Comparison of ENCODE assay signal across 9 mouse cellular contexts in genomic region chr15:99440816-99441457, GRCm38 (mm10). TPM values are rescaled to one million over a fixed set of nuclear protein-coding genes. Genes with fewer than 3 reads are reported as not detected.
A peak's percentile ranks its signal among the peaks of the same experiment; 100 is the strongest.
DNase-seq lines count a peak whose midpoint lies in the region; ATAC-seq and TF ChIP-seq lines count a peak whose summit lies in the region.
"Had no signal": no experiment of that assay in that cellular context is flagged by ENCODE, and none has a peak within 500 bp of the region (broad histone marks: within the 10 kb centered on the region; RNA-seq: fewer than 3 reads in every experiment).

No protein-coding gene starts in this region.

- H3K4me1 ChIP-seq in lung, adult 2 months (ENCODE audit: control insufficient read depth, insufficient read depth, low read length): no peaks in the 10 kb centered on the region; the same call in 1 of the 2 replicates
- peaks cover 18 to 34% of the 10 kb centered on the region in 2 experiments for H3K4me1 ChIP-seq in heart, embryonic 14.5 days (ENCODE audit: control insufficient read depth in 2 of 2, insufficient read depth in 2 of 2, low read length in 2 of 2)
- peaks cover 62% of the 10 kb centered on the region for H3K4me1 ChIP-seq in limb, embryonic 13.5 days
- H3K4me1 ChIP-seq in stomach, postnatal 0 days (replicated peaks; ENCODE audit: control insufficient read depth, insufficient read depth): peaks cover 3% of the 10 kb centered on the region

- no peak overlapping the region for H3K4me3 ChIP-seq in lung, adult 2 months (replicated peaks; ENCODE audit: extremely low read depth, low read depth, low read length)
- H3K4me3 ChIP-seq in heart, embryonic 14.5 days (ENCODE audit: control insufficient read depth in 1 of 2, insufficient read depth in 1 of 2, low read depth in 1 of 2, low read length in 2 of 2): no peak overlapping the region
- H3K4me3 ChIP-seq in limb, embryonic 13.5 days: no peak overlapping the region
- H3K4me3 ChIP-seq in stomach, postnatal 0 days (ENCODE audit: low read depth, low read length): no peak overlapping the region

- WGBS in lung, adult 2 months: 38% methylated on average over 8 of the region's 8 CpGs
- 52% methylated on average over 8 of the region's 8 CpGs for WGBS in heart, embryonic 14.5 days
- 44% methylated on average over 8 of the region's 8 CpGs for WGBS in limb, embryonic 13.5 days
- 23% methylated on average over 8 of the region's 8 CpGs for WGBS in stomach, postnatal 0 days

- H3K4me2 ChIP-seq in heart, embryonic 14.5 days (ENCODE audit: low read length): peak overlapping the region; percentile 34
- H3K4me2 ChIP-seq in limb, embryonic 13.5 days (replicated peaks): peak overlapping the region; percentile 35
- H3K4me2 ChIP-seq in stomach, postnatal 0 days (replicated peaks; ENCODE audit: low read depth): no peak overlapping the region; the same call in 1 of the 2 replicates

- no peak for TF ChIP-seq CTCF in lung, adult 2 months (IDR thresholded peaks at IDR 0.05; ENCODE audit: insufficient read depth, low read length)
- TF ChIP-seq CTCF in stomach, postnatal 0 days (IDR thresholded peaks at IDR 0.05; ENCODE audit: low read depth): no peak

- no peak for TF ChIP-seq EP300 in stomach, postnatal 0 days (optimal IDR thresholded peaks at IDR 0.05)

- no peak for ATAC-seq in heart, embryonic 14.5 days (ENCODE audit: insufficient number of reproducible peaks, insufficient read depth, low FRiP score, low read depth)
- ATAC-seq in limb, embryonic 13.5 days (ENCODE audit: low FRiP score, low read depth): peak; percentile 66; the same call in 1 of the 2 replicates
- no peak for ATAC-seq in stomach, postnatal 0 days (ENCODE audit: low FRiP score, low TSS enrichment)
- ATAC-seq in erythroid progenitor cell, adult 5-6 weeks (replicated peaks; ENCODE audit: low FRiP score, poor library complexity, severe bottlenecking): no peak
- ATAC-seq: Patski had no signal

- 0 out of 2 replicates have a peak overlapping the region, but pooled peaks have one; percentile 30 for H3K9ac ChIP-seq in heart, embryonic 14.5 days (ENCODE audit: low read length)
- H3K9ac ChIP-seq in limb, embryonic 13.5 days: peak overlapping the region; percentile 21; the same call in 1 of the 2 replicates
- H3K9ac ChIP-seq in stomach, postnatal 0 days (ENCODE audit: low read length): no peak overlapping the region
- H3K9ac ChIP-seq: liver, embryonic 14.5 days had no signal

- no peaks in the 10 kb centered on the region for H3K27me3 ChIP-seq in heart, embryonic 14.5 days (ENCODE audit: control insufficient read depth, insufficient read depth, low read length)
- H3K27me3 ChIP-seq in limb, embryonic 13.5 days: no peaks in the 10 kb centered on the region
- no peaks in the 10 kb centered on the region for H3K27me3 ChIP-seq in stomach, postnatal 0 days (ENCODE audit: control insufficient read depth, insufficient read depth, low read length)
- H3K27me3 ChIP-seq: Patski had no signal

- peak; percentile 51 for DNase-seq in lung, postnatal 10 days
- DNase-seq in lung, adult 2 months: no peak
- no peak for DNase-seq in stomach, postnatal 0 days (ENCODE audit: low spot score)
- DNase-seq in cerebellum, postnatal 14 days: no peak

- H3K36me3 ChIP-seq in heart, embryonic 14.5 days (ENCODE audit: control insufficient read depth, insufficient read depth, low read length): peaks cover 34% of the 10 kb centered on the region
- peaks cover 41% of the 10 kb centered on the region for H3K36me3 ChIP-seq in limb, embryonic 13.5 days
- no peaks in the 10 kb centered on the region for H3K36me3 ChIP-seq in stomach, postnatal 0 days (ENCODE audit: control insufficient read depth, insufficient read depth, low read length)

- no peak for TF ChIP-seq POLR2A in lung, adult 2 months (IDR thresholded peaks at IDR 0.05; ENCODE audit: borderline replicate concordance, extremely low read depth, low read depth, low read length)

- no peaks in the 10 kb centered on the region for H3K9me3 ChIP-seq in heart, embryonic 14.5 days (ENCODE audit: control insufficient read depth, low read length)
- H3K9me3 ChIP-seq in limb, embryonic 13.5 days: no peaks in the 10 kb centered on the region
- no peaks in the 10 kb centered on the region for H3K9me3 ChIP-seq in stomach, postnatal 0 days (ENCODE audit: control insufficient read depth, low read length)

- H3K27ac ChIP-seq in heart, embryonic 14.5 days (replicated peaks in 1 of 2; ENCODE audit: control insufficient read depth in 1 of 2, insufficient read depth in 1 of 2, low read depth in 2 of 2, low read length in 2 of 2): peak overlapping the region; percentile 74 to 86
- peak overlapping the region; percentile 84 for H3K27ac ChIP-seq in limb, embryonic 13.5 days
- H3K27ac ChIP-seq in stomach, postnatal 0 days (replicated peaks): peak overlapping the region; percentile 67
- H3K27ac ChIP-seq: liver, embryonic 14.5 days had no signal

RNA-seq across cellular contexts. Expression of gene Nckap5l, which starts 16.6 kb away (rescaled TPM):
- 13.0 and 13.4 TPM in 2 replicates for polyA plus RNA-seq in lung, adult 2 months (2012; rRNA removed)
- 7.5 and 9.2 TPM in 2 replicates for polyA plus RNA-seq in heart, embryonic 14.5 days (2014; fragmentation: Nextera tagmentation; extraction: Ambion mirVana)
- 14.0 and 14.1 TPM in 2 replicates for polyA plus RNA-seq in limb, embryonic 13.5 days (2015; fragmentation: Nextera tagmentation; extraction: Ambion mirVana)
- polyA plus RNA-seq in stomach, postnatal 0 days (2015; fragmentation: Nextera tagmentation; extraction: Ambion mirVana): 2.1 and 2.4 TPM in 2 replicates
- total RNA-seq in erythroid progenitor cell, adult 5-6 weeks (2015; ENCODE audit: low replicate concordance): 0.84 TPM in 1 of 2 replicates, not detected in the other
- not detected in 2 replicates for total RNA-seq in erythroid progenitor cell, adult 5-6 weeks (2017; ENCODE audit: low replicate concordance)

RNA-seq across cellular contexts. Expression of gene Bcdin3d, which starts 33.6 kb away (rescaled TPM):
- polyA plus RNA-seq in lung, adult 2 months (2012; rRNA removed): 5.0 and 5.2 TPM in 2 replicates
- polyA plus RNA-seq in heart, embryonic 14.5 days (2014; fragmentation: Nextera tagmentation; extraction: Ambion mirVana): 11.8 and 12.5 TPM in 2 replicates
- polyA plus RNA-seq in limb, embryonic 13.5 days (2015; fragmentation: Nextera tagmentation; extraction: Ambion mirVana): 17.0 and 19.7 TPM in 2 replicates
- polyA plus RNA-seq in stomach, postnatal 0 days (2015; fragmentation: Nextera tagmentation; extraction: Ambion mirVana): 9.3 and 10.4 TPM in 2 replicates
- 1.3 and 1.4 TPM in 2 replicates for total RNA-seq in erythroid progenitor cell, adult 5-6 weeks (2015; ENCODE audit: low replicate concordance)
- 0.51 and 1.3 TPM in 2 replicates for total RNA-seq in erythroid progenitor cell, adult 5-6 weeks (2017; ENCODE audit: low replicate concordance)

RNA-seq across cellular contexts. Expression of gene Tmbim6, which starts 48.3 kb away (rescaled TPM):
- polyA plus RNA-seq in lung, adult 2 months (2012; rRNA removed): 1,026 and 1,059 TPM in 2 replicates
- 235 and 239 TPM in 2 replicates for polyA plus RNA-seq in heart, embryonic 14.5 days (2014; fragmentation: Nextera tagmentation; extraction: Ambion mirVana)
- polyA plus RNA-seq in limb, embryonic 13.5 days (2015; fragmentation: Nextera tagmentation; extraction: Ambion mirVana): 287 and 298 TPM in 2 replicates
- 469 and 479 TPM in 2 replicates for polyA plus RNA-seq in stomach, postnatal 0 days (2015; fragmentation: Nextera tagmentation; extraction: Ambion mirVana)
- total RNA-seq in erythroid progenitor cell, adult 5-6 weeks (2015; ENCODE audit: low replicate concordance): 179 and 219 TPM in 2 replicates
- 95.3 and 151 TPM in 2 replicates for total RNA-seq in erythroid progenitor cell, adult 5-6 weeks (2017; ENCODE audit: low replicate concordance)
